Mouse (Mus musculus): ENCODE results near the gene Lin7a.
"Not testable (repeated sequence)": the region's sequence is repeated elsewhere in the genome, so short reads cannot be mapped to it uniquely, and the experiment has no call there.

DNA sequence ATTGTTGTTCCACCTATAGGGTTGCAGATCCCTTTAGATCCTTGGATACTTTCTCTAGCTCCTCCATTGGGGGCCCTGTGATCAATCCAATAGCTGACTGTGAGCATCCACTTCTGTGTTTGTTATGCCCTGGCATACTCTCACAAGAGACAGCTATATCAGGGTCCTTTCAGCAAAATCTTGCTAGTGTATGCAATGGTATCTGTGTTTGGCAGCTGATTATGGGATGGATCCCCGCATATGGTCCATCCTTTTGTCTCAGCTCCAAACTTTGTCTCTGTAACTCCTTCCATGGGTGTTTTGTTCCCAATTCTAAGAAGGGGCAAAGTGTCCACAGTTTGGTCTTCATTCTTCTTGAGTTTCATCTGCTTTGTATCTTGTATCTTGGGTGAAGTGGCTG is 29.5 kb upstream of the Lin7a start:
- not testable (repeated sequence) for TF ChIP-seq CTCF (IDR thresholded peaks at IDR 0.05; ENCODE audit: insufficient read depth, low read length); POLR2A (IDR thresholded peaks at IDR 0.05; ENCODE audit: borderline replicate concordance, extremely low read depth, low read depth, low read length)

Data from lung, adult 2 months (tissue).